Mouse (Mus musculus): Measurements from ENCODE around the gene Palld.

GRCm38 (mm10) chr8:61604871-61605270, 297.6 kb downstream of the Palld start:
- TF ChIP-seq POLR2A (IDR thresholded peaks at IDR 0.05; ENCODE audit: low read depth, low read length), result no peak
- no peak for TF ChIP-seq CTCF (IDR thresholded peaks at IDR 0.05; ENCODE audit: extremely low read depth, insufficient read depth, insufficient read length, insufficient replicate concordance)

Measured in spleen, adult 2 months (tissue).